Mouse (Mus musculus) hindbrain, embryonic 10.5 days (tissue): Measurements from ENCODE around the gene Gm13288. TPM values are rescaled to one million over a fixed set of nuclear protein-coding genes. Genes with fewer than 3 reads are reported as not detected.
A peak's percentile ranks its signal among the peaks of the same experiment; 100 is the strongest.
"Not testable (repeated sequence)": the region's sequence is repeated elsewhere in the genome, so short reads cannot be mapped to it uniquely, and the experiment has no call there.

Experiments used
- DNase-seq: peaks from one replicate; pipeline ENCODE4 v3.0.0-alpha.2; 2017; ENCODE audit warnings: low spot score
- H3K27ac ChIP-seq: fragments of 300-500 bp; sonication (generic); 2 replicates; pipeline ENCODE4 v1.5.1; 2016; ENCODE audit warnings: mild to moderate bottlenecking, moderate library complexity
- H3K27me3 ChIP-seq: fragments of 300-500 bp; sonication (generic); 2 replicates; pipeline ENCODE4 v1.6.1; 2016; ENCODE audit warnings: mild to moderate bottlenecking; ENCODE audit not compliant: poor library complexity, insufficient read depth, severe bottlenecking
- H3K36me3 ChIP-seq: fragments of 300-500 bp; sonication (generic); 2 replicates; pipeline ENCODE4 v1.6.1; 2016; ENCODE audit warnings: mild to moderate bottlenecking, moderate library complexity
- H3K4me1 ChIP-seq: fragments of 300-500 bp; sonication (generic); replicated peaks from 2 replicates; pipeline ENCODE4 v1.6.1; 2016; ENCODE audit warnings: mild to moderate bottlenecking
- H3K4me3 ChIP-seq: fragments of 300-500 bp; sonication (generic); 2 replicates; pipeline ENCODE4 v1.5.1; 2016; ENCODE audit warnings: mild to moderate bottlenecking, moderate library complexity
- H3K9me3 ChIP-seq: fragments of 300-500 bp; sonication (generic); 2 replicates; pipeline ENCODE4 v1.6.1; 2016; ENCODE audit warnings: mild to moderate bottlenecking, moderate library complexity
- WGBS: fragments of 180-500 bp; shearing (Covaris S2); methylation state at CpG from one replicate; pipeline ENCODE4 v1.1.7; 2016; 5-methylcytosine and 5-hydroxymethylcytosine counted together
- polyA plus RNA-seq: library from polyadenylated mRNA; unstranded; fragments of >200 nt; fragmentation: Nextera tagmentation; extraction: Ambion mirVana; gene quantifications from 2 replicates; pipeline ENCODE4 v1.2.1, GENCODE M21; 2016

Gm13288 gene
- polyA plus RNA-seq, 1 experiment from 2014 or later, result not detected

GRCm38 (mm10) chr4:88822995-88823394 is 17.7 kb downstream of the Gm13288 start:
- H3K9me3 ChIP-seq, result no peaks in the 10 kb centered on the region
- no peak overlapping the region for H3K27ac ChIP-seq
- peak; percentile 5 for DNase-seq
- no peaks in the 10 kb centered on the region for H3K36me3 ChIP-seq
- H3K4me1 ChIP-seq, result no peaks in the 10 kb centered on the region
- 25% methylated on average over 4 of the region's 4 CpGs for WGBS
- no peaks in the 10 kb centered on the region for H3K27me3 ChIP-seq
- H3K4me3 ChIP-seq, result no peak overlapping the region

- DNase-seq, H3K4me3 ChIP-seq, H3K27ac ChIP-seq, H3K27me3 ChIP-seq, H3K4me1 ChIP-seq, H3K9me3 ChIP-seq, H3K36me3 ChIP-seq: not testable (repeated sequence)
Observed at GRCm38 (mm10) chr4:88827116-88827515, 21.8 kb downstream of the Gm13288 start, which contains the start of gene Ifna6. Gene Ifna6 (plus strand): TSS chr4:88827416.

GRCm38 (mm10) chr4:88830523-88830922 is 25.2 kb downstream of the Gm13288 start:
- WGBS, result 24% methylated on average over 4 of the region's 4 CpGs
- DNase-seq, result no peak
- no peaks in the 10 kb centered on the region for H3K4me1 ChIP-seq
- H3K4me3 ChIP-seq, result no peak overlapping the region
- H3K27ac ChIP-seq, result no peak overlapping the region
- H3K9me3 ChIP-seq, result no peaks in the 10 kb centered on the region
- H3K27me3 ChIP-seq, result no peaks in the 10 kb centered on the region
- no peaks in the 10 kb centered on the region for H3K36me3 ChIP-seq

GRCm38 (mm10) chr4:88835225-88835624 is 29.9 kb downstream of the Gm13288 start, which contains the start of gene Ifna5:
Gene Ifna5 (plus strand): TSS chr4:88835525.
- 74% methylated on average over 1 of the region's 1 CpGs for WGBS
- H3K36me3 ChIP-seq, DNase-seq, H3K9me3 ChIP-seq, H3K27ac ChIP-seq, H3K4me1 ChIP-seq, H3K27me3 ChIP-seq, H3K4me3 ChIP-seq: not testable (repeated sequence)

- DNase-seq, result no peak
- no peak overlapping the region for H3K4me3 ChIP-seq
- 42% methylated on average over 3 of the region's 3 CpGs for WGBS
Observed at GRCm38 (mm10) chr4:88838828-88839227, 33.5 kb downstream of the Gm13288 start.

GRCm38 (mm10) chr4:88840058-88840457 is 34.7 kb downstream of the Gm13288 start:
- H3K27me3 ChIP-seq, result no peaks in the 10 kb centered on the region
- H3K4me3 ChIP-seq, result no peak overlapping the region
- no peak for DNase-seq
- no peaks in the 10 kb centered on the region for H3K4me1 ChIP-seq
- H3K27ac ChIP-seq, result no peak overlapping the region
- WGBS, result 84% methylated on average over 3 of the region's 3 CpGs
- no peaks in the 10 kb centered on the region for H3K9me3 ChIP-seq
- no peaks in the 10 kb centered on the region for H3K36me3 ChIP-seq

More at GRCm38 (mm10) chr4:88838828-88839227, 33.5 kb downstream of the Gm13288 start:
- no peaks in the 10 kb centered on the region for H3K4me1 ChIP-seq
- no peaks in the 10 kb centered on the region for H3K27me3 ChIP-seq
- H3K27ac ChIP-seq, result no peak overlapping the region
- no peaks in the 10 kb centered on the region for H3K9me3 ChIP-seq
- no peaks in the 10 kb centered on the region for H3K36me3 ChIP-seq

- H3K4me1 ChIP-seq, result no peaks in the 10 kb centered on the region
- 45% methylated on average over 2 of the region's 2 CpGs for WGBS
- H3K27ac ChIP-seq, result no peak within 1 kb of the TSS
- no peaks in the 10 kb centered on the region for H3K9me3 ChIP-seq
- no peaks in the 10 kb centered on the region for H3K27me3 ChIP-seq
- no peak for DNase-seq
- H3K4me3 ChIP-seq, result no peak within 1 kb of the TSS
- no peaks in the 10 kb centered on the region for H3K36me3 ChIP-seq
Observed at GRCm38 (mm10) chr4:88841438-88841911, 36.1 kb downstream of the Gm13288 start, which contains the start of gene Ifna4. Gene Ifna4 (plus strand): TSS chr4:88841861.

GRCm38 (mm10) chr4:88845334-88845733 is 40.0 kb downstream of the Gm13288 start:
- no peak for DNase-seq
- no peak overlapping the region for H3K4me3 ChIP-seq
- no peak overlapping the region for H3K27ac ChIP-seq
- no peaks in the 10 kb centered on the region for H3K36me3 ChIP-seq
- 49% methylated on average over 2 of the region's 2 CpGs for WGBS
- H3K4me1 ChIP-seq, result no peaks in the 10 kb centered on the region
- H3K27me3 ChIP-seq, result no peaks in the 10 kb centered on the region
- no peaks in the 10 kb centered on the region for H3K9me3 ChIP-seq

- DNase-seq, result no peak
- H3K4me3 ChIP-seq, result no peak within 1 kb of the TSS
- H3K9me3 ChIP-seq, result no peaks in the 10 kb centered on the region
- H3K36me3 ChIP-seq, result no peaks in the 10 kb centered on the region
- 78% methylated on average over 1 of the region's 1 CpGs for WGBS
- H3K27ac ChIP-seq, result no peak within 1 kb of the TSS
- H3K27me3 ChIP-seq, result no peaks in the 10 kb centered on the region
- H3K4me1 ChIP-seq, result peaks cover 6% of the 10 kb centered on the region; the same call in 1 of the 2 replicates
Observed at GRCm38 (mm10) chr4:88849698-88850097, 44.4 kb downstream of the Gm13288 start, which contains the start of gene Ifna1. Gene Ifna1 (plus strand): TSS chr4:88850087.

GRCm38 (mm10) chr4:88851026-88851763 is 45.9 kb downstream of the Gm13288 start:
- no peaks in the 10 kb centered on the region for H3K9me3 ChIP-seq
- WGBS, result 32% methylated on average over 4 of the region's 4 CpGs
- peaks cover 6% of the 10 kb centered on the region; the same call in 1 of the 2 replicates for H3K4me1 ChIP-seq
- H3K36me3 ChIP-seq, result no peaks in the 10 kb centered on the region
- H3K27me3 ChIP-seq, result no peaks in the 10 kb centered on the region
- no peak for DNase-seq
- H3K4me3 ChIP-seq, result no peak overlapping the region
- H3K27ac ChIP-seq, result no peak overlapping the region

Other genes with a start within 250 kb of the Gm13288 start
- not detected in 2 replicates for gene Ifna15, start 247.3 kb upstream of the Gm13288 start, polyA plus RNA-seq
- gene Ifna14, start 233.7 kb upstream of the Gm13288 start, polyA plus RNA-seq, result not detected in 2 replicates
- gene Ifna9, start 213.1 kb upstream of the Gm13288 start, polyA plus RNA-seq, result not detected in 2 replicates
- gene Ifna12, start 202.2 kb upstream of the Gm13288 start, polyA plus RNA-seq, result not detected in 2 replicates
- not detected in 2 replicates for gene C87499, start 171.1 kb upstream of the Gm13288 start, polyA plus RNA-seq
- gene Ifna13, start 161.1 kb upstream of the Gm13288 start, polyA plus RNA-seq, result not detected in 2 replicates
- gene Ifna16, start 128.6 kb upstream of the Gm13288 start, polyA plus RNA-seq, result not detected in 2 replicates
- gene Ifna2, start 121.6 kb upstream of the Gm13288 start, polyA plus RNA-seq, result not detected in 2 replicates
- not detected in 2 replicates for gene Ifnab, start 114.2 kb upstream of the Gm13288 start, polyA plus RNA-seq
- 0.68 and 1.3 TPM in 2 replicates for gene Gm26566, start 83.7 kb upstream of the Gm13288 start, polyA plus RNA-seq
- gene Klhl9, start 83.1 kb upstream of the Gm13288 start, polyA plus RNA-seq, result 74.4 and 90.5 TPM in 2 replicates
- gene Gm13271, start 50.7 kb upstream of the Gm13288 start, polyA plus RNA-seq, result not detected in 2 replicates
- gene Gm13283, start 45.4 kb upstream of the Gm13288 start, polyA plus RNA-seq, result 0.34 TPM in 1 of 2 replicates, not detected in the other
- 0.22 TPM in 1 of 2 replicates, not detected in the other for gene Gm13290, start 31.7 kb upstream of the Gm13288 start, polyA plus RNA-seq
- not detected in 2 replicates for gene Gm13289, start 28.6 kb upstream of the Gm13288 start, polyA plus RNA-seq
- not detected in 2 replicates for gene Gm13272, start 25.7 kb upstream of the Gm13288 start, polyA plus RNA-seq
- 0.31 TPM in 1 of 2 replicates, not detected in the other for gene Ifnz, start 23.4 kb upstream of the Gm13288 start, polyA plus RNA-seq
- gene Gm13276, start 19.8 kb upstream of the Gm13288 start, polyA plus RNA-seq, result not detected in 2 replicates
- gene Gm13277, start 16.9 kb upstream of the Gm13288 start, polyA plus RNA-seq, result not detected in 2 replicates
- gene Gm13278, start 14.0 kb upstream of the Gm13288 start, polyA plus RNA-seq, result not detected in 2 replicates
- gene Gm13275, start 11.0 kb upstream of the Gm13288 start, polyA plus RNA-seq, result not detected in 2 replicates
- gene Gm13279, start 8.1 kb upstream of the Gm13288 start, polyA plus RNA-seq, result not detected in 2 replicates
- 0.10 and 0.40 TPM in 2 replicates for gene Gm13285, start 5.9 kb upstream of the Gm13288 start, polyA plus RNA-seq
- gene Gm13287, start 2.3 kb upstream of the Gm13288 start, polyA plus RNA-seq, result not detected in 2 replicates
- not detected in 2 replicates for gene Ifna7, start 10.7 kb downstream of the Gm13288 start, polyA plus RNA-seq
- gene Ifna11, start 14.4 kb downstream of the Gm13288 start, polyA plus RNA-seq, result not detected in 2 replicates
- not detected in 2 replicates for gene Ifna6, start 21.9 kb downstream of the Gm13288 start, polyA plus RNA-seq
- gene Ifna5, start 30.0 kb downstream of the Gm13288 start, polyA plus RNA-seq, result not detected in 2 replicates
- not detected in 2 replicates for gene Ifna4, start 36.3 kb downstream of the Gm13288 start, polyA plus RNA-seq
- not detected in 2 replicates for gene Ifna1, start 44.6 kb downstream of the Gm13288 start, polyA plus RNA-seq
- not detected in 2 replicates for gene Ifne, start 74.7 kb downstream of the Gm13288 start, polyA plus RNA-seq